Mouse (Mus musculus): ENCODE measurements around the gene Csmd2.

DNA sequence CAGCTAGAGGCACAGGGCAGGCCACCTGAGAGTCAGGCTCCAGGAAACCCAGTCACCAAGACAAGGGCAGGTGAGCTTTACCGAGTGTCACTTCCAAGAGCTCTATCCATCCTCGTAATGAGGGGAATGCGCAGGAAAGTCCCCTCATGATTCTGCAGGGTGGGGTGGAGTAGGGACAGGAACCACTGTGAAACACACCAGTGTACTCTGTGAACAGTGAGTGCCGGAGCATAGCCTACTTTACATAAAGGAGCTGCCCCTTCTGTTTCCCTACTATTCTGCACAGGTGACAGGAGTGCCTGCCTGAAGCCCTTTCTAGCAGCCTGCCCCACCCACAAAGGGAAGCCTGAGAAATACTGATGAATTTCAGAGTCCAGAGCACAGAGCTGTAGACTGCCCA, 605.6 kb downstream of the Csmd2 start:
- TF ChIP-seq ZC3H11A (IDR thresholded peaks at IDR 0.05; ENCODE audit: borderline replicate concordance, low read depth, low read length) (no peak), ZNF384 (IDR thresholded peaks at IDR 0.05; ENCODE audit: low read depth, low read length) (no peak), CHD2 (IDR thresholded peaks at IDR 0.05; ENCODE audit: low read depth, low read length) (no peak), MAFK (IDR thresholded peaks at IDR 0.05; ENCODE audit: insufficient read depth, low read depth, low read length) (no peak)
